Mouse (Mus musculus): Measurements from ENCODE around the gene Ak4.
"Not testable (repeated sequence)": the region's sequence is repeated elsewhere in the genome, so short reads cannot be mapped to it uniquely, and the experiment has no call there.

The Ak4 gene

DNA sequence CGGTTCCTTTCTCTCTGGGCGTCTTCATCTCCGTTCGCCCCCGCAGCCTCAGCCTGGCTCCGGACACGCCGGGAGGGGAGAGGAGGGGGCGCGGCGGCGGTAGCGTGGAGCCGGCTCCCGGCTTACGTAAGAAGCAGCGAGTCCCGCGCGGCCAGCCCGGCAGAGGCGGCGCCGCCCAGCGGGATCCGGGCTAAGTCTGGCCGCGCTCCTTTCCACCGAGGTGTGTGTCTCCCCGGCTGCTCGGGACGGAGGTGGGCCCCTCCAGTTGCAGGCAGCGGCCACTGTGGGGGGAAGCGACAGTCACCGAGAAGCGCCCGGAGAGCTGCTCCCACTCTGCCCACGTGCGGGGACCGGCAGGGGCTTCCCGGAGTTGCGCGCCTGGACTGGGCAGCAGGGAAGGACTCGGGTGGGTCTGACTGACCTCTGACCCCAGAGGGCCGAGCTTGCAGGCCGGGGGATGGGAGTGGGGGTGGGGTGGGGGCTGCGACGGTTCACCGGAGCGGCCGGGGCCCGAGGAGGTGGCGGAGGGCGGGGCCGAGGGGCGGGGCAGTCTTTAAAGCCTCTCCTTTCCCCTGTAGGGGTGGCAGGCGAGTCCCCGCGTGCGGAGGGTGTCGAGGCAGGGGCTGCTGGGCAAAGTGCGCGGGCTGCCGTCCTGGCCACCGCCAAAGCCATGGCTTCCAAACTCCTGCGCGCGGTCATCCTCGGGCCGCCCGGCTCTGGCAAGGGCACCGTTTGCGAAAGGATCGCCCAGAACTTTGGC, at the start of gene Ak4:
Gene Ak4 (plus strand): TSS at position 127 of the 760 bp plus-strand sequence.
- DNase-seq (ENCODE audit: low spot score), result peak; percentile 37

- no peak for DNase-seq (ENCODE audit: low spot score)
Measured at GRCm38 (mm10) chr4:101369738-101370275, 49.3 kb upstream of the Ak4 start.

DNA sequence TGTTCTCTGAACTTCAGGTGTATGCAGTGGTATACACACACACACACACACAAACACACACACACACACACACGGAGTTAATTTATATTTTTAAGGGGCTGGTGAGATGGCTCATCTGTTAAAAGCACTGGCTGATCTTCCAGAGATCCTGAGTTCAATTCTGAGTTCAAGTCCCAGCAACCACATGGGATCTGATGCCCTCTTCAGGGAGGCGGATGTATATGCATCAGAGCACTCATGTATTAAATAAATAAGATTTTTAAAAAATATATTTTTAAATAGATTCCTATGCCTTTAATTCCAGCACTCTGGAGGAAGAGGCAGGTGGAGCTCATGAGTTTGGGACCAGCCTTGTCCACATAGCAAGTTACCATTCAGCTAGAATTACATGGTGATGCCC, 46.8 kb upstream of the Ak4 start:
- no peak for DNase-seq (ENCODE audit: low spot score)

GRCm38 (mm10) chr4:101372751-101373150, 46.3 kb upstream of the Ak4 start:
- no peak for DNase-seq (ENCODE audit: low spot score)

GRCm38 (mm10) chr4:101374104-101374503, 45.0 kb upstream of the Ak4 start:
- no peak for DNase-seq (ENCODE audit: low spot score)

- DNase-seq (ENCODE audit: low spot score), result no peak
Measured at GRCm38 (mm10) chr4:101376835-101377234, 42.2 kb upstream of the Ak4 start.

- no peak for DNase-seq (ENCODE audit: low spot score)
Measured at GRCm38 (mm10) chr4:101378241-101378640, 40.8 kb upstream of the Ak4 start.

DNA sequence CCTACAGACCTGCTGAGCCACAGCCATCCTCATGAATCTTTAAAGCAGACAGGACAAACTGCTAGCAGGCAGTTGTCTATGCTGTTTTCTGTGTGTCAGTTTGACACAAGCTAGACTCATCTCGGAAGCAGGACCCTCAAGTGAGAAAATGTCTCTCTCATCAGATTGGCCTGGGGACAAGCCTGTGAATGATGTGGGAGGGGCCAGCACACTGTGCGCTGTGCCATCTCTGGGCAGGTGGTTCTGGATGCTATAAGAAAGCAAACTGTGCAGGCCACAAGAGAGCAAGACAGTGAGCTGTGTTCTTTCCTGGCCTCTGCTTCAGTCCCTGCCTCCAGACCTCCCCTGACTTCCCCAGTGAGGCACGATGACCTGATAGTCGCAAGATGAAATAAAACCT, 40.3 kb upstream of the Ak4 start:
- DNase-seq (ENCODE audit: low spot score), result no peak

GRCm38 (mm10) chr4:101385002-101385401, 34.1 kb upstream of the Ak4 start:
- DNase-seq (ENCODE audit: low spot score), result no peak

DNA sequence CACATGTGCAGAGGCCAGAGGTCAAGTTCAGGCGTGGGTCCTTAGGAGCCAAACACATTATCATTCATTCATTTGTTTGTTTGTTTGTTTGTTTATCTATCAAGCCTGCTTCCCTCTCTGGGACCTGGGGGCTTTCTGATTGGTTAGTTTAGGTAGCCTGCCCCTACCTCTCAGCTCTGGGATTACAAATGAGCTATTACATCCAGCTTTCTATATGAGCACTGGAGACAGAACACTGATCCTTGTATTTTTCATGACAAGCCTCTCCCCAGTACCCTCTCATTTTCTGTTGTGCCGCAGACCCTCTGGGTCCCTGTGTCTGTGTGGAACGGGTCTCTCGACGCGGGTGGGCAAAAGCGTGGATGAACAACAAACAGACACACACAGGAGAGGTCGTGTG, 30.8 kb upstream of the Ak4 start:
- DNase-seq (ENCODE audit: low spot score), result no peak

DNA sequence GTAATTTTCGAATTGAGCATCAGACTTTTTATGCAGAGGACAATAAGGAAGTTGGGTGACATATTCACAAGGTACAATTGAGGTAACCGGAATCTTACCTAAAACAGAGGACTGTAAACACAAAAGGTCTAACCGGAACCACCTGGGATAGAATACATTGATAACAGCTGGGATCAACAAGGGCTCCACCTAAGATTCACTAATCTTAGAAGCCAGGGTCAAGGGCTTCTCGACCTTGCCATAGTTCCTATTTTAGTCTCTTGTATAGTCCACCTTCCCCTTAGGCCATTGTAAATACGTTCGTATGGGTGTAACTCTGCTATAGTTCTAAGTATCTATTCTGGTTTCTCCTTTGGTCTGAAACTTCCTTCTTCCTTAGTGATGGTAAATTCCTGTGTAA, 30.4 kb upstream of the Ak4 start:
- DNase-seq (ENCODE audit: low spot score), result not testable (repeated sequence)

- DNase-seq (ENCODE audit: low spot score), result no peak
Measured at GRCm38 (mm10) chr4:101392229-101392628, 26.8 kb upstream of the Ak4 start.

DNA sequence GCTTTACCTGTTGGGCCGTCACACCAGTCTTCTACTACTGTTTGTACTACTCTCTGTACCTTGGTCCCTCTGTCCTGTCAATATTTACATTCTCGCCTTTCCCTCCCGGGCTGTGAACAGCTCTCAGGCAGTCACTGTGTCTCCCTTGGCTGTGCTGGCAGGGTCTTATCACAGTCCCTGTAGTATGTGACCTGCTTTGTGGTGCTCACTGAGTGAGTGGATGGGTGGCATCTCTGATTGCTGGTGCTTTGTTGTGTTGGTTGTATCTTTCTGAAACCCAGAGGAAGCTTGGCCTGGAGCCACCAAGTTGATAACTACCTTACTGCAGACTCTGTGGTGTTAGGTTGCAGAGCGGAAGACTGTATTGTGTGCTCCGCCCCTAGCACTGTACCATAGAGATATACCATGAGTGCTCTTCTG, 25.8 kb upstream of the Ak4 start:
- no peak for DNase-seq (ENCODE audit: low spot score)

DNA sequence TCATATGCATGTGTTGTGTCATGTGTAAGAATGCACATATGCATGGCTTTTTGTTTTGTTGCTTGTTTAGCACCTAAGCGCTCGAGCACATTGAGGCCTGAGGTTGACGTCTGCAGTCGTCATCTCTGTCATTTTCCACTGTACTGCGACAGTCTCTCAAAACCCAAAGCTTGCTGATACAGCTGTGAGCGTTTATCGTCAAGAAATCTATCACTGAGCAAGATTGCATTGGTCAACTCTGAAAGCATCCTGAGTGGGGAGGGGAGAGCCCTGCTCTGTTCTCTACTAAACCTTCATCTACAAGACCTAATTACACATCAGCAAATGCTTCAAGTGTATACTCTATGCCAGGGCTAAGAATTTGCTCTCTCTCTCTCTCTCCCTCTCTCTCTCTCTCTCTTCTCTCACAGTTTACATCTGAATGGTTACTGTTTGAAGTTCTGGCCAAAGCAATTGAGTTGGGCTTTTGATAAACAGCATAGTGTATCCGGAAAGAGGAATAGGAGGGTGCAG, 24.0 kb upstream of the Ak4 start:
- DNase-seq (ENCODE audit: low spot score), result no peak

GRCm38 (mm10) chr4:101400025-101400594, 19.0 kb upstream of the Ak4 start:
- no peak for DNase-seq (ENCODE audit: low spot score)

- DNase-seq (ENCODE audit: low spot score), result no peak
Measured at GRCm38 (mm10) chr4:101401945-101402344, 17.1 kb upstream of the Ak4 start.

GRCm38 (mm10) chr4:101404863-101405262, 14.2 kb upstream of the Ak4 start:
- no peak for DNase-seq (ENCODE audit: low spot score)

DNA sequence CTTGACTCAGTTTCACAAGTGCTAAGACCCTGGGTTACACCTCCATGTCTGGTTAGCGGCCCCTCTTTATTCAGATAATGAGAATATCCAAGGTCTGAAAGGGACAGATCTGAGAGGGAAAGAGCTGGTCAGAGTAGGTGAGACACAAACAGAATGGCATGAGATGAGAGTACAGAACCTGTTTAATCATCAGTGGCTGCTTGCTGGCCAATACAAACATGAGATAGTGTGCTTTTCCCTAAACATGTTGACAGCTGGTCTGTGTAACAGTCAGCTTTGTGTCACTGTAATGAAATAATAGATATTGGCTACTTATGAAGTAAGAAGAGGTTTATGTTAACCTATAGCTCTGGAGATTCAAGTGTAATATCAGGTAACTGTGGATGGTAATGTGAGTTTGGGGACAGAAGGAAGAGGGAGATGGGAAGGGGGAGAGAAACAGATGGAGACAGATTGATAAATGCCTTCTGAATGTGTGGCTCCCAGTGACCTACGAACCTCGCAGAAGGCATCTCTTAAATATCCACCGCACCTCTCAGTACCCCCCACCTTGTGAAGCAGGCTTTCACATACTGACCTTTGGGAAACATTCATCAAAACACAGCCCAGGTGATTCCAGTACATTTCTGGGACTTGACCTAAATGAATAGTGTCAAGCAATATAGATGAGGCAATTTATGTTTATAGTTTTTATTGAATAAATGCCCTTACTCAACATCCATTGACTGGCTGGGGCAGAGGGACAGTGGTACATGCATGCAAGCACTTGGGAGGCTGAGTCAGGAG, 12.5 kb upstream of the Ak4 start:
- DNase-seq (ENCODE audit: low spot score), result no peak

GRCm38 (mm10) chr4:101416966-101417365, 2.1 kb upstream of the Ak4 start:
- DNase-seq (ENCODE audit: low spot score), result no peak

GRCm38 (mm10) chr4:101419911-101420880, 1.1 kb downstream of the Ak4 start:
- DNase-seq (ENCODE audit: low spot score), result no peak

GRCm38 (mm10) chr4:101422996-101423395, 3.9 kb downstream of the Ak4 start:
- DNase-seq (ENCODE audit: low spot score), result no peak

All from T-cell, adult 2 months (primary cell).